Mouse (Mus musculus) hindlimb bud, embryonic 11.5 days (tissue): ENCODE measurements around the gene Olfr644.

Source experiments
- DNase-seq: peaks from one replicate; pipeline ENCODE4 v3.0.0-alpha.2; 2012; ENCODE audit warnings: low read depth, low spot score; ENCODE audit errors: extremely low spot score

Gene Olfr644

GRCm38 (mm10) chr7:104071769-104072168 lies at the start of gene Olfr644:
Olfr644 (minus strand) TSS chr7:104071869.
- no peak for DNase-seq

DNA sequence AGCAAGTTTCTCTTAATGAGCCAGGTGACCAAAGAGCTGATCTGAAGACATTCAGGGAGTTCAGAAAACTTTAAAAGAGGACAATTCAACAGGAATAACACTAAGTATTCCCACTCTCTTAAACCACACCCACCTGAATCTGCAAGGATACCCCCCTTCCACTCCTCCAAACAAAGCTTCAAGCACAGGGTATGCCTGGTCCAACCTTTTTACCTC lies 33.0 kb upstream of the Olfr644 start, which contains the start of gene Olfr646:
TSS of gene Olfr646 (plus strand) at position 117 of the 216 bp plus-strand sequence.
- DNase-seq: no peak

DNA sequence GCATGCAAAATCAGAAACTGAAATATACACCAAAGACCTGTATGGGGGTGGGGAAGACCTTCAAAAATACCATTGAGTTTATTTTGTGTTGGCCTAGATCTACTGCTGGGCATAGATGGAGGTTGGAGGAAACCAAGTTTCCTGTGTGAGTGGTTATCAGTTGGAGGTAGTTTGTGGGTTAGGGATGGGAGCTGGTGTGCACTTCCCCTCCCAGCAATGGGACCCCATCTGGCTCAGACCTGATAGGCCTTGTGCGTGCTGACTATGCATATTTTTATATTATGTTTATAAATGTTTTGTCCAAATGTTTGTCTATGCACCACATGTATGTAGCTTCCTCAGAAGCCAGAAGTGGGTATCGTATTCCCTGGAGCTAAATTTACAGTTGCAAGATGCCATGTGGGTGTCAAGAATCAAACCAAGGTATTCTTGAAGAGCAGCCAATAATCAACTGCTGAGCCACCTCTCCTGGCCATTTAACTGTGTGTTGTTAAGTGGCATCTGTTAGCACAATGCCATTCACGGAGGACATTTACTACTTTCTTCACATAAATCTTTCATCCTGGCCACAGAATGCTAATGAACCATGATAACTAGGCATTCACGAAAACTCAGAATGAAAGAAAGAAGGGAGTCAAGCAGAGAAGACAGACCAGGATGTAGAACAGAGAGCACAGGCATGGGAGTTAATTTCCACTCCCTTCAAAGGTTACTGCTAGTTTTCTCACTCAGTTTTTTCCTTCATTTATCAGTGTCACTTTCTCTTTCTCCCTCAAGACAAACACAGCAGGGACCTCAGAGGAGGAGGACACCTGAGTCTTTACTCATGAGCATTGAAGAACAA lies 32.5 kb upstream of the Olfr644 start:
- no peak for DNase-seq

DNA sequence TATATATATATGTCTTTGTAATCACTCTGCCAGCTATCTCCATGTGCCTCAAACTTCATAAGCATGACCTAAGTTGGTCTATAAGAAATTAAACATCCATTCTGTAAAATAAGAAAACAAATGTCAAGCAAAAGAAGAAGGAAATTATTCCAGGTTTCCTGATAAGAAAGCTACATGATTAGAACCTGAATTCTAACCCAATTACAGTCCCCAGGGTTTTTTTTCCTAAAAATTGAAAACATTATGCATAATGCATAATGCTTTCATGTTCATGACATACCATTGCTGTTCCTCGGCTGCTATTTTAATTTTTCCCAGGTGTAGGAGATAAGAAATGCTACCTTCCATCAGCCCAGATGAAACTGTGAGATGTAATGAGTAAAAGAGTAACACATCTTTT lies 13.7 kb upstream of the Olfr644 start, which contains the start of gene Olfr645:
TSS of gene Olfr645 (minus strand) at position 101 of the 400 bp plus-strand sequence.
- no peak for DNase-seq

- no peak for DNase-seq
Measured at GRCm38 (mm10) chr7:104061345-104061744, 10.3 kb downstream of the Olfr644 start, which contains the start of gene 4930516K23Rik. 4930516K23Rik (minus strand) TSS chr7:104061445.

GRCm38 (mm10) chr7:104059215-104059614 lies 12.5 kb downstream of the Olfr644 start:
- DNase-seq: no peak

DNA sequence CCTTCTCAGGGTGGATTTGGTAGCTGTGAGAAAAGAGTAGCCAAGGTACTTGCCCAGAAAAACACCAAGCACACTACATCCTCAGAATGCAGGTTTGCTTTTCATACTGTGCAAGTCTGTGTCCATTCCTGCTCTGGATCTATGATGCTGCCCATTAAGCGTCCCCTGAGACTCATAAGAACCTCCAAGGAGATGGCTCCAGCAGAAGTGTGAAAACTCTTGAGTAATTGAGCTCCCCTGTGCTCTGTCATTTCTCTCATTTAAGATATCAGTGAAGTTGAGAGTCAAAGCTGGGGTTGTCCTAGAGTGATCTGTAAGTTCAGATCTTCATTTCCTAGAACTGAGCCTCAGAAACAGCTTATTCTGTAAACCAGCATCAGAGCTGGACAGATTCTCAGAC lies 19.1 kb downstream of the Olfr644 start, which contains the start of gene Olfr642:
TSS of gene Olfr642 (minus strand) at position 101 of the 400 bp plus-strand sequence.
- DNase-seq: no peak

GRCm38 (mm10) chr7:104050745-104051144 lies 20.9 kb downstream of the Olfr644 start:
- DNase-seq: no peak

GRCm38 (mm10) chr7:104035145-104035544 lies 36.5 kb downstream of the Olfr644 start, which contains the start of gene Olfr641:
Olfr641 (plus strand) TSS chr7:104035445.
- DNase-seq: no peak

- DNase-seq: no peak
Measured at GRCm38 (mm10) chr7:104026978-104027377, 44.7 kb downstream of the Olfr644 start.

DNA sequence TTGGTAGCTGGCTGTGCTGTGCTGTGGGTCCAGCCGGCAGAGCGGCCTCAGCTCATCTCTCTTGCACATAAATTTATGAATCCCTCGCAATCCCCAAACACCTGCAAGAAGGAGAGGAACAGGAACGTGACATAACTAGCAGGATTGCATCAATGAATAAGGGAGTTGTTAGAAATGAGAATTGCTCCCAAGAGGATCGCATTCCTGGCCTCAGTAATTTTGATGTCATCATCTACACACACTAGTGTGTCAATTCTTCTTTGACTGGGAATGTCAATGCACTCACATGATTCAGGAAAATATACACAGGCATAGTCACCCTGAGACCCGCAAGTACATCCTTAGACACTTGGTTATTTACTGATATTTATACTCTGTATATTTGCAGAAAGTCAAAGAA lies 46.2 kb downstream of the Olfr644 start, which contains the start of gene Olfr640:
TSS of gene Olfr640 (minus strand) at position 101 of the 400 bp plus-strand sequence.
- DNase-seq: no peak

GRCm38 (mm10) chr7:104021651-104022050 lies 50.0 kb downstream of the Olfr644 start:
- no peak for DNase-seq

DNA sequence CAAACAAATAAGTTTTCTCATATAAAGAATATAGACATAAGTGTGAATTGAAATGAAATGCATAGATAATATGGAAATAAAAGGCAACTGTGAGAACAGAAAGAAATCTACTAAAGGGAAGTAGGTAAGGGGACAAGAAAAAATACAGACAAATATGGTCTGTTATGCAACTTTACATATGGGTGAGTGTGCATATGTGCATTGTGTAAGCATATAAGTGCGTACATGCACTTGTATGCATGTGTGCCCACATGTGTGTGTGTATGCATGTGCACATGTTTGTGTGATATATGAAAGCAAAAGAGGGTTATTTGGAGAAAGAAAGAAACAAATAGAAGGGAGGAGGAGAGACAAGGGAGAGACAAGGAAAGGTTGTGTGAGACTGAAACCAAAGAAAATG lies 52.7 kb downstream of the Olfr644 start:
- no peak for DNase-seq

DNA sequence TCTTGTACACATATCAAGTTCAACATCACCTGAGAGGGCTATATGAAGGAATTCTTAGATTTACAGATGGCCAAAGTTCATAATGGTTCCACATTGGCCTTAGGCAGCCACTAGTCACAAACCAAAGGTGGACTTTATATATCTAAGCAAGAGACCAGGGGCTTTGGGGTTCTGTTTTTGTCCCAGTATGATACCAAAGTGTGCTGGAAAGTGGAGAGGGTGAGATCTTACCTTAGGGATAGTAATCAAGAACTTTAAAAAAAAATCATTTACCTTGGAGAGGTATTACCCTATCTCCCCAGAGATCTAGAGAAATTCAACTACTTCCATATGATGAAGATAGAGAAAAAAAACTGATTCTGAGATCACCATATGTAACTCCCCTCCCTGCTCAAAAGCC lies 54.5 kb downstream of the Olfr644 start, which contains the start of gene Olfr639:
TSS of gene Olfr639 (minus strand) at position 101 of the 400 bp plus-strand sequence.
- DNase-seq: no peak
